Mouse (Mus musculus): ENCODE measurements around the gene Dvl3.

The Dvl3 gene

DNA sequence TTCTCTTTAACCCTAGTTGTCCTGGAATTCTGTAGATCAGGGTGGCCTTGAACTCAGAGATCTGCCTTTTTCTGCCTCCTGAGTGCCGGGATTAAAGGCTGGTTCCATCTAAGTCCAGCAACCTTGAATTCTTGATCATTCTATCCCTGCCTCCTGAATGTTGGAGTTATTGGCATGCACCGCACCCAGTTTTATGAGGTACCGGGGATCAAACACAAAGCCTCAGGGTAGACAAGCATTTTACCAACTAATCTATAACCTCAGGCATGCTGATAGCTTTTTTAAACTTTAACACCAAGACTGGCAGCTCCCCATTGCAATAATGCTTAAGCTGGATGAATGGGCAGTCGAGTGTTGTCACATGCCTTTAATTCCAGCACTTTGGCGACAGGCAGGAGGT, 30.6 kb downstream of the Dvl3 start:
- DNase-seq, result no peak

DNA sequence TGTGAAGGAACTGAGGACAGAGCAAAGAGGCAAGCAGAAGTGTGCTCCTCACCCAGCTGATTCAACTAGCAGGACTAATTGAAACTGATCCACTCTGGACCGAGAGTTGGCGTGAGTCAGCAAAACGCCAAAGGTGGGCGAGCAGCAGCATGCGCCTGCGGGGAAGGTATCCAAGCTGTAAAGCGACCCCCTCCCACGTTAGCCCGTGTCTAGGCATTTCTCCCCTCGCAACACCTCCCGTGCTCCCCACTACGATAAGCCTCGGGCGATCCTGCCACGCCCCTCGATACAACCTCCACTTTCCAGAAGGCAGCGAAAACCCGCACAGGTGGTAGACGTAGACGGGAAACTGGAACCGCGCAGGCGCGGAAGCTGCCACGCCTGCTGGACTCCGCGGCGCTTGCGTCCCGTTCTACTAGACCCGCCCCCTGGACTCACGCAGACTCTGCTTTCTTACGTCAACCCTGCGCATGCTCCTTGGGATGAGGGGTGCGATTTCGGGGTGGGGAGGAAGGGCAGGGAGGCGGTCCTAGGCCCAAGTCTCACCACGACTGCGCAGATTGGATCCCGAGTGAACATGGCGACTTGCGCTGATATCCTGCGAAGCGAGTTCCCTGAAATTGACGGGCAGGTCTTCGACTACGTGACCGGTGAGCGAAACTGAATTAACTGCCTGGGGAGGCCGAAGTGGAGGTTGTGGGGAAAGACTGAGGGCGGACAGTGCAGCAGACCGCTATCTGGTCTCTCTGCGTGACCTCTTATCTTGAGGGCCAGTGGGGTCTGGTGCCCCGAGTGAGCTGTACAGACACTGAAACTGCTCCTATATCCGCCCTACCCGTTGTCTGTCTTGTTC, 31.5 kb downstream of the Dvl3 start, which contains the start of gene Abcf3:
Abcf3 (plus strand) TSS at position 482 of the 853 bp plus-strand sequence.
- DNase-seq, result peak; percentile 99

DNA sequence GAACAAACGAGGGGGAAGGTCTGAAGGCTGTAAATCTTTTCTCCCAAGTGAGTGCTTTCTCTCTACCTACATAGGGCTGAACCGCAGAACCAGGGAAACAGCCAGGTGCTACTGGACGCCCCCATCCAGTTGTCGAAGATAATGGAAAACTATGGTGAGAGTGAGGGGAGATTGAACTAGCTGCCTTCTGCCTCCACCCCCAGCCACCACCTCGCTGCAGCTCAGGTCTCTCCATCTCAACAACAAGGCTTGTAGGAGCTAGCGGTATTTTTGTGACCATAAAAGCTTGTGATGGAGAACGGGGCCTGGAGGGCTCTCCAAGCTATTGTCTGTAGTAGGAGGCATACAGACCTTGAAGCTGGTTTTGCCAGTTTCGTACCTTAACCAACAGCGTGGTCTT, 32.4 kb downstream of the Dvl3 start:
- no peak for DNase-seq

DNA sequence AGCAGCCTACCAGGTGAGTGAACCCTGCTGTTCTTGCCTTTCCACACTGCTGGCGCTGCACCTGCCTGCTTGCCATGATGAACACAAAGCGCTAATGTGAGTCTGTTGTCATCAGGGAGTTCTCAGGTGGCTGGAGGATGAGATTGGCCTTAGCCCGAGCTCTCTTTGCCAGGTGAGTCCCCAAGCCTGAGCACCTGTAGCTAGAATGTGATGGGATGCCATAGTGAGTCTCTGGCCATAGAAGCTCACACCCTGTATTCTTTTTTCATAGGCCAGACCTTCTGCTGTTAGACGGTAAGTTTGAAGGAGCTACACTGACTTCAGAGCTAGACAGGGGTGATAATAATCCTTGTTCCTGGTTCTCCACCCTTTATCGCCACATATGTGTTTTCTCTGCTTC, 34.9 kb downstream of the Dvl3 start:
- DNase-seq, result no peak

DNA sequence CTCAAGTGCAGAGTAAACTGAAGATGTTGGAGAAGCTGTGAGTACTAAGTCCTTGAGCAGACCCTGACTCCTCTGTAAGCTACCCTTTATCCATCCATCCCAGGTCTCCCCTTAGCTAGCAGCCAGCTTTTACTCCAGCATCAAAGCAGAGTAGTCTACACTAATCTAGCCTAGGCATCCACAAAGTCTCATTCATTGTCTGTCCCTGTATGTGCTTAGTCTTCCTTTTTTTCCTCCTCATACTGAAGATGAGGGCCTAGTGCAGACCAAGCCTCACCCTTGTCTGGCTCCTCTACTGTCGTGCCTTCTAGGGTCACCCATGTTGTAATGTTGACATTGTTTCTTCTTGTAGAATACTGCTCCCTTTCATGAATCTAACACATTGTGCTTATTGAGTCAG, 35.8 kb downstream of the Dvl3 start:
- no peak for DNase-seq

DNA sequence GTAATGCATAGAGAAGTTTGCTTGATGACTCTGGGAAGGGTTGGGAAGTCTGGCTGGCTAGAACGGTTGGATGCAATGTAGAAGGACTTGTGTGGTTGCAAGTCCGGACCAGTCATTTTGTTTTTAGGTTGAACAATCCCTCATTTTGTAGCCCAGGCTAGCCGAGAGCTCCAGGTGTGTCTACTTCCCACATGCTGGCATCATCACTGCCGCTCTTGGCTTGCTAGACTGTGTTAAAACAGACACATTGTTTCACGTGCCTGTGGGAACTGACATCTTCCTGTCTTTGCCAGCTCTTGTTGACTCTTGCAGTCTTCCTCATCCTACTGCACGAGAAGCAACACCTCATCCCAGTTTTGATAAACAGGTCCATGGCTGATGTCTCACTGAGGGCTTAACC, 38.2 kb downstream of the Dvl3 start:
- DNase-seq, result no peak

DNA sequence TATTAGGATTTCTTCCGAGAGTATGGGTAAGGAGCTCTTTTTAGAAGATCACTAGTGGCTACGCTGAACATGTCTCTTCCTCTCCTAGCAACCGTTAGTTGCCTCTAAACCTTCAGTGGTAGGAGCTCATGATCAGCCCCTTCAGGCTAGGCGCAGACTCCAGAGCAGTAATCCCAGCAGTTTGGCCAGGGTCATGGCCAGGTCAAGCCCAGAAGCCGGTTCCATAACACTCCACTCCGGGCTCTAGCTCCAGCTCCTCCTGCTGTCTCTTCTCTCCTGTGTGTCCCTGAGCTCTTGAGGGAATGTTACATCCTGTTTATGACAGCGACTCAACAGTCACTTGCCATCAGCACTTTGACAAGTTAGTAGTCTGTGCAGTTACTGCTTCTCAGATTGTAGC, 40.6 kb downstream of the Dvl3 start:
- no peak for DNase-seq

DNA sequence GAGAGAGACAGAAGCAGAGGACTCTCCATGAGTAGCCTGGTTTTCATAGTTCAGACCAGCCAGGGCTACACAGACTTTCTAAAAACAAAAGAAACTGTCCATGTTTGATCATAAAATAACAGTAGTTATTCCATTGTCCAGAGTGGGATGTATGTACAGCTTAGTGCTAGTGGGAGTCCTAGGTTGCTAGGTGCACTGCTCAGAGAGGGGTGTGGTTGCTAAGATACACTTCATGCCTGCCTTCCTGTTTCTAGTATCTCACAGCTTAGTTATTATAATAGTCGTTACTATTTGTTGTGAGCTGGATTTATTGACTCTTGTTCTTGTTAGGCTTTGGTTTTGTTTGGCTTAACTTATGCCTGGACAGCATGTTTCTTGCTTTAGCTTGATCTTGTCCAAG, 48.3 kb downstream of the Dvl3 start:
- no peak for DNase-seq
